Mouse (Mus musculus): ENCODE results near the gene Rad51b. TPM values are rescaled to one million over a fixed set of nuclear protein-coding genes. Genes with fewer than 3 reads are reported as not detected.

Gene Rad51b
- polyA plus RNA-seq, 1 experiment from 2014 or later, result 4.4 TPM

DNA sequence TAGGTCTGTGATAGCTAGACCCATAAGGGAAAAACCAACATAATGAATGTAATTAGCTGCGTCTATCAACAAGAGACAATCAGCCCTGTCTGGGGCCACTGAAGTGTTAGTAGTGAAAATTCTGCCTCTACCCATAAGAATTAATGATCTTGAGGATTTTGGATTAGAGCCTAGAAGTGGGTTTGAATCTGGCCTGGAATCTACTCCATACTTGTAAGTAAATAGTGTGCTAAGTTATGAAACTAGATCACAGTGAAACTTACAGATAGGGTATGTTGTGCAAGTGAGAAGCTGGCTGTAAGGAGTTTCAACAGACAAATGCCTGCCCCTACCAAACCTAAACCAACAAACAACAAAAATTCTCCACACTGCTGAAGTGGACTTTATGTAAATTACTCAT, 83.1 kb downstream of the Rad51b start:
- no peak overlapping the region for H3K27ac ChIP-seq (ENCODE audit: low read length)
- no peaks in the 10 kb centered on the region for H3K36me3 ChIP-seq (ENCODE audit: control insufficient read depth, insufficient read depth)
- WGBS (ENCODE audit: insufficient replicate concordance), result 78% methylated on average over 1 of the region's 1 CpGs
- H3K9ac ChIP-seq (ENCODE audit: low read depth, low read length), result no peak overlapping the region
- no peaks in the 10 kb centered on the region for H3K27me3 ChIP-seq (ENCODE audit: control insufficient read depth, insufficient read depth, low read depth, low read length)
- no peak for ATAC-seq (ENCODE audit: low read depth)
- H3K4me3 ChIP-seq (ENCODE audit: low read depth, low read length), result no peak overlapping the region
- peaks cover 4% of the 10 kb centered on the region; the same call in 1 of the 2 replicates for H3K4me1 ChIP-seq (ENCODE audit: control insufficient read depth, low read depth, low read length)
- no peaks in the 10 kb centered on the region for H3K9me3 ChIP-seq (replicated peaks; ENCODE audit: control insufficient read depth, low read length)
- H3K4me2 ChIP-seq (ENCODE audit: low read depth, low read length), result no peak overlapping the region

GRCm38 (mm10) chr12:79381489-79381888, 84.4 kb downstream of the Rad51b start:
- Histone ChIP-seq H3K9me3 (replicated peaks; ENCODE audit: control insufficient read depth, low read length) (no peaks in the 10 kb centered on the region), H3K4me1 (ENCODE audit: control insufficient read depth, low read depth, low read length) (peaks cover 4% of the 10 kb centered on the region; the same call in 1 of the 2 replicates), H3K9ac (ENCODE audit: low read depth, low read length) (no peak overlapping the region), H3K27ac (ENCODE audit: low read length) (no peak overlapping the region), H3K27me3 (ENCODE audit: control insufficient read depth, insufficient read depth, low read depth, low read length) (no peaks in the 10 kb centered on the region), H3K4me3 (ENCODE audit: low read depth, low read length) (no peak overlapping the region), H3K36me3 (ENCODE audit: control insufficient read depth, insufficient read depth) (no peaks in the 10 kb centered on the region), H3K4me2 (ENCODE audit: low read depth, low read length) (no peak overlapping the region)
- 35% methylated on average over 3 of the region's 3 CpGs for WGBS (ENCODE audit: insufficient replicate concordance)
- ATAC-seq (ENCODE audit: low read depth), result no peak

- Histone ChIP-seq H3K27ac (ENCODE audit: low read length) (no peak overlapping the region), H3K4me3 (ENCODE audit: low read depth, low read length) (no peak overlapping the region)
Measured at GRCm38 (mm10) chr12:79382416-79382815, 85.3 kb downstream of the Rad51b start.

DNA sequence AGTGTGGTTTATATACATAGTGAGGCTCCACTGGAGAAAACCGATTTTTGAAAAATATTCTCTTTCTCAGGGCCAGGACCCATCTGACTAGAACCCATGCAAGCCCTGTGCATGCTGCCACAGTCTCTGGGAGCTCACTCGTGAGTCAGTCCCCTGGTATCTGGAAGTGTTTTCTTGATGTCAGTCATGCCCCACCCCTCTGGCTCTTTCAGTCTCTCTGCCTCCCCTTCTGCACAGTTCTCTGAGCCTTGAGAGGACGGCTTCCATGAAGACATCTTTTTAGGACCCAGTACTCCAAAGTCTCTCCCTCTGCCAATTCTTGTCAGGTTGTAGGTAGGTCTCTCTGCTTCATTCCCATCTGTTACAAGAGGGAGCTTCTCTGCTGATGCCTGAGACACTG, 86.5 kb downstream of the Rad51b start:
- no peak overlapping the region for H3K27ac ChIP-seq (ENCODE audit: low read length)
- H3K27me3 ChIP-seq (ENCODE audit: control insufficient read depth, insufficient read depth, low read depth, low read length), result no peaks in the 10 kb centered on the region
- H3K9me3 ChIP-seq (replicated peaks; ENCODE audit: control insufficient read depth, low read length), result no peaks in the 10 kb centered on the region
- no peak overlapping the region for H3K4me2 ChIP-seq (ENCODE audit: low read depth, low read length)
- 47% methylated on average over 3 of the region's 3 CpGs for WGBS (ENCODE audit: insufficient replicate concordance)
- no peak overlapping the region for H3K9ac ChIP-seq (ENCODE audit: low read depth, low read length)
- ATAC-seq (ENCODE audit: low read depth), result no peak
- H3K4me3 ChIP-seq (ENCODE audit: low read depth, low read length), result no peak overlapping the region
- H3K36me3 ChIP-seq (ENCODE audit: control insufficient read depth, insufficient read depth), result no peaks in the 10 kb centered on the region
- H3K4me1 ChIP-seq (ENCODE audit: control insufficient read depth, low read depth, low read length), result peaks cover 4% of the 10 kb centered on the region; the same call in 1 of the 2 replicates

More at GRCm38 (mm10) chr12:79382416-79382815, 85.3 kb downstream of the Rad51b start:
- no peak for ATAC-seq (ENCODE audit: low read depth)
- Histone ChIP-seq H3K27me3 (ENCODE audit: control insufficient read depth, insufficient read depth, low read depth, low read length) (no peaks in the 10 kb centered on the region), H3K4me2 (ENCODE audit: low read depth, low read length) (no peak overlapping the region), H3K4me1 (ENCODE audit: control insufficient read depth, low read depth, low read length) (peaks cover 4% of the 10 kb centered on the region; the same call in 1 of the 2 replicates), H3K9ac (ENCODE audit: low read depth, low read length) (no peak overlapping the region), H3K36me3 (ENCODE audit: control insufficient read depth, insufficient read depth) (no peaks in the 10 kb centered on the region), H3K9me3 (replicated peaks; ENCODE audit: control insufficient read depth, low read length) (no peaks in the 10 kb centered on the region)
- WGBS (ENCODE audit: insufficient replicate concordance), result 64% methylated on average over 2 of the region's 2 CpGs

- H3K9me3 ChIP-seq (replicated peaks; ENCODE audit: control insufficient read depth, low read length), result no peaks in the 10 kb centered on the region
- 45% methylated on average over 9 of the region's 9 CpGs for WGBS (ENCODE audit: insufficient replicate concordance)
- H3K9ac ChIP-seq (ENCODE audit: low read depth, low read length), result no peak overlapping the region
- H3K4me1 ChIP-seq (ENCODE audit: control insufficient read depth, low read depth, low read length), result peaks cover 4% of the 10 kb centered on the region; the same call in 1 of the 2 replicates
- no peak for ATAC-seq (ENCODE audit: low read depth)
- no peaks in the 10 kb centered on the region for H3K36me3 ChIP-seq (ENCODE audit: control insufficient read depth, insufficient read depth)
- no peak overlapping the region for H3K4me3 ChIP-seq (ENCODE audit: low read depth, low read length)
- no peak overlapping the region for H3K4me2 ChIP-seq (ENCODE audit: low read depth, low read length)
- no peaks in the 10 kb centered on the region for H3K27me3 ChIP-seq (ENCODE audit: control insufficient read depth, insufficient read depth, low read depth, low read length)
- no peak overlapping the region for H3K27ac ChIP-seq (ENCODE audit: low read length)
Measured at GRCm38 (mm10) chr12:79384787-79385186, 87.7 kb downstream of the Rad51b start.

GRCm38 (mm10) chr12:79385199-79385598, 88.1 kb downstream of the Rad51b start:
- H3K4me3 ChIP-seq (ENCODE audit: low read depth, low read length), result no peak overlapping the region
- H3K9me3 ChIP-seq (replicated peaks; ENCODE audit: control insufficient read depth, low read length), result no peaks in the 10 kb centered on the region
- H3K36me3 ChIP-seq (ENCODE audit: control insufficient read depth, insufficient read depth), result no peaks in the 10 kb centered on the region

DNA sequence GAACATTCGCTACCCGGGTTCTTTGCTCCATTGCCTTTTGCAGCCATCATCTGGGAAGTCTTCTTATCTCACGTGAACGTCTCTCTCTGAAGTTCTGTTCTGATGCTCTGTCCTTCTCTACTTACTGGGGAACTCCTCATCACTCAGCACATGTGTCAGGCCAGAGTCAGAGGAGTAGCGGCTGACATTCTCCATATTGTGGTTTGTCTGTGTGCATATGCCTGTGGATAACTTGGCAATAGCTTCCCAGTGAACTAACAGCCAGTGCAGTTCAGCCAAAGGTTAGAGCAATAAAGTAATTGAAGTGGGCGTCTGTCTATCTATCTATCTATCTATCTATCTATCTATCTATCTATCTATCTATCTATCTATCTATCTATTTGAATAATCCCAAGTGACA, 90.8 kb downstream of the Rad51b start:
- Histone ChIP-seq H3K4me2 (ENCODE audit: low read depth, low read length) (no peak overlapping the region), H3K4me3 (ENCODE audit: low read depth, low read length) (no peak overlapping the region), H3K9me3 (replicated peaks; ENCODE audit: control insufficient read depth, low read length) (no peaks in the 10 kb centered on the region), H3K36me3 (ENCODE audit: control insufficient read depth, insufficient read depth) (no peaks in the 10 kb centered on the region), H3K4me1 (ENCODE audit: control insufficient read depth, low read depth, low read length) (peaks cover 4% of the 10 kb centered on the region; the same call in 1 of the 2 replicates), H3K27me3 (ENCODE audit: control insufficient read depth, insufficient read depth, low read depth, low read length) (no peaks in the 10 kb centered on the region), H3K27ac (ENCODE audit: low read length) (no peak overlapping the region), H3K9ac (ENCODE audit: low read depth, low read length) (no peak overlapping the region)
- ATAC-seq (ENCODE audit: low read depth), result no peak
- 72% methylated on average over 6 of the region's 6 CpGs for WGBS (ENCODE audit: insufficient replicate concordance)

More at GRCm38 (mm10) chr12:79385199-79385598, 88.1 kb downstream of the Rad51b start:
- 64% methylated on average over 5 of the region's 5 CpGs for WGBS (ENCODE audit: insufficient replicate concordance)
- no peak overlapping the region for H3K27ac ChIP-seq (ENCODE audit: low read length)
- H3K27me3 ChIP-seq (ENCODE audit: control insufficient read depth, insufficient read depth, low read depth, low read length), result no peaks in the 10 kb centered on the region
- no peak for ATAC-seq (ENCODE audit: low read depth)
- H3K9ac ChIP-seq (ENCODE audit: low read depth, low read length), result no peak overlapping the region
- H3K4me2 ChIP-seq (ENCODE audit: low read depth, low read length), result no peak overlapping the region
- H3K4me1 ChIP-seq (ENCODE audit: control insufficient read depth, low read depth, low read length), result peaks cover 4% of the 10 kb centered on the region; the same call in 1 of the 2 replicates

DNA sequence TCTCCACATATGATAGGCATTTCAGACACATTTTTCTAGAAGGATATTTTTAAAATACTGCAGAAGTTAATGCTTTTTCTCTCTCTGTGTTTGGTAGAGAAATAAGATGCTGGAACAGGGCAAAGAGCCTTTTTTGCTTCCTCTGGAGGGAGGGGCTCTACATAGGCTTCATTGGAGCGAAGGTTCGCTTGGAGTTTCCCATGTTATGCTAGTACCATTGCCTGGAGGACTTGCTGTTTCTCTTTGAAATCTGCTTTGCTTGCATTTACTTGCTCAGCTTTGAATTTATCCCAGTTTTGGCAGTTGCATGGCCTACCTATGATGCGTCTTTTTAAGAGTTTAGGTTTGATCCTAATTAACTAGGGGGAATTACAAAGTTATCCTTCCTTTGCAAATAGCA, 92.2 kb downstream of the Rad51b start:
- Histone ChIP-seq H3K36me3 (ENCODE audit: control insufficient read depth, insufficient read depth) (no peaks in the 10 kb centered on the region), H3K4me3 (ENCODE audit: low read depth, low read length) (no peak overlapping the region), H3K27me3 (ENCODE audit: control insufficient read depth, insufficient read depth, low read depth, low read length) (no peaks in the 10 kb centered on the region), H3K9ac (ENCODE audit: low read depth, low read length) (no peak overlapping the region), H3K9me3 (replicated peaks; ENCODE audit: control insufficient read depth, low read length) (no peaks in the 10 kb centered on the region), H3K4me1 (ENCODE audit: control insufficient read depth, low read depth, low read length) (peaks cover 4% of the 10 kb centered on the region; the same call in 1 of the 2 replicates), H3K4me2 (ENCODE audit: low read depth, low read length) (no peak overlapping the region), H3K27ac (ENCODE audit: low read length) (no peak overlapping the region)
- WGBS (ENCODE audit: insufficient replicate concordance), result 78% methylated on average over 3 of the region's 3 CpGs
- no peak for ATAC-seq (ENCODE audit: low read depth)

DNA sequence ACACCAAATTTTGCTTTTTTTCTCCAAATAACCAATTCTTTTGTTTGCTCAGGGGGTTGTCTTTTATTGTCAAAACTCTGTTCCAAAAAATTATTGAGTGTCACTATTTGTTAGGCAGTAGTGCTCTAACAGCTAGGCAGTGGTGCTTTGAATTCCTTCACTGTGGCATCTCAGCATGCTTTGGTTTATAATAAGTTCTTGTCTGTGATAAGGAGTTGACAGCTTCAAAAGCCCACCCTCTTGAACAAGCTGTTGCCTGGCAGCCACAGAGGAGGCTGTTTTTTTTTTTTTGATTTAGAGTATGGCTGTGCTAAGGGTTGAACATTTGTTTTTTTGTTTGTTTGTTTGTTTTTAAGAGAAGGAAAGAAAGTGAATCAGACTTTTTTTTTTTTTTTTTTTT, 92.9 kb downstream of the Rad51b start:
- Histone ChIP-seq H3K27ac (ENCODE audit: low read length) (no peak overlapping the region), H3K9me3 (replicated peaks; ENCODE audit: control insufficient read depth, low read length) (no peaks in the 10 kb centered on the region), H3K27me3 (ENCODE audit: control insufficient read depth, insufficient read depth, low read depth, low read length) (no peaks in the 10 kb centered on the region), H3K36me3 (ENCODE audit: control insufficient read depth, insufficient read depth) (no peaks in the 10 kb centered on the region), H3K4me2 (ENCODE audit: low read depth, low read length) (no peak overlapping the region), H3K9ac (ENCODE audit: low read depth, low read length) (no peak overlapping the region), H3K4me1 (ENCODE audit: control insufficient read depth, low read depth, low read length) (peaks cover under 1% of the 10 kb centered on the region; the same call in 1 of the 2 replicates), H3K4me3 (ENCODE audit: low read depth, low read length) (no peak overlapping the region)
- ATAC-seq (ENCODE audit: low read depth), result no peak
